Mouse (Mus musculus) forebrain, embryonic 14.5 days (tissue): ENCODE data around the gene Arhgef25. TPM values are rescaled to one million over a fixed set of nuclear protein-coding genes. Genes with fewer than 3 reads are reported as not detected.

Source experiments
- ATAC-seq: fragments of 200-750 bp; cut with Nextera tagmentation; 2 replicates; pipeline ENCODE4 v1.8.0; 2017; ENCODE audit warnings: mild to moderate bottlenecking, moderate library complexity
- DNase-seq: peaks from one replicate; pipeline ENCODE4 v3.0.0-alpha.2; 2015; ENCODE audit warnings: low spot score
- H3K27ac ChIP-seq: fragments of 300-500 bp; sonication (generic); 2 replicates; pipeline ENCODE4 v1.5.1; 2014; ENCODE audit warnings: low read depth, mild to moderate bottlenecking, control low read depth, low read length, moderate library complexity
- H3K27me3 ChIP-seq: fragments of 300-500 bp; sonication (generic); replicated peaks from 2 replicates; pipeline ENCODE4 v1.6.1; 2014; ENCODE audit warnings: low read length, control low read depth, mixed read lengths; ENCODE audit not compliant: control insufficient read depth, insufficient read depth
- H3K36me3 ChIP-seq: fragments of 300-500 bp; sonication (generic); 2 replicates; pipeline ENCODE4 v1.6.1; 2014; ENCODE audit warnings: low read length, control low read depth; ENCODE audit not compliant: control insufficient read depth, insufficient read depth
- H3K4me1 ChIP-seq: fragments of 300-500 bp; sonication (generic); 2 replicates; pipeline ENCODE4 v1.6.1; 2014; ENCODE audit warnings: antibody characterized with exemption, low read length, control low read depth; ENCODE audit not compliant: control insufficient read depth, insufficient read depth
- H3K4me2 ChIP-seq: fragments of 300-500 bp; sonication (generic); 2 replicates; pipeline ENCODE4 v1.6.1; 2014; ENCODE audit warnings: mild to moderate bottlenecking, control low read depth, low read length
- H3K4me3 ChIP-seq: fragments of 300-500 bp; sonication (generic); 2 replicates; pipeline ENCODE4 v1.5.1; 2014; ENCODE audit warnings: low read depth, low read length, control low read depth
- H3K9ac ChIP-seq: fragments of 300-500 bp; sonication (generic); 2 replicates; pipeline ENCODE4 v1.6.1; 2014; ENCODE audit warnings: mild to moderate bottlenecking, low read length, control low read depth, moderate library complexity
- H3K9me3 ChIP-seq: fragments of 300-500 bp; sonication (generic); replicated peaks from 2 replicates; pipeline ENCODE4 v1.6.1; 2016; ENCODE audit warnings: low read length, control low read depth, mixed read lengths; ENCODE audit not compliant: control insufficient read depth
- WGBS: fragments of 180-500 bp; shearing (Covaris S2); extraction: QIAGEN DNeasy Blood & Tissue Kit; methylation state at CpG from one replicate; pipeline ENCODE4 v1.1.7; 2014; 5-methylcytosine and 5-hydroxymethylcytosine counted together
- polyA plus RNA-seq: library from polyadenylated mRNA; unstranded; fragments of >200 nt; fragmentation: Nextera tagmentation; extraction: Ambion mirVana; gene quantifications from 2 replicates; pipeline ENCODE4 v1.2.1, GENCODE M21; 2014

The Arhgef25 gene
- polyA plus RNA-seq, 1 experiment from 2014 or later = 21.4 TPM

- under 1% methylated on average over 25 of the region's 25 CpGs for WGBS
- Histone ChIP-seq H3K4me3 (peak overlapping the region; percentile 70), H3K4me1 (peaks cover 6% of the 10 kb centered on the region), H3K27ac (0 out of 2 replicates have a peak overlapping the region, but pooled peaks have one; percentile 44), H3K36me3 (peaks cover 23% of the 10 kb centered on the region), H3K9me3 (no peaks in the 10 kb centered on the region), H3K27me3 (no peaks in the 10 kb centered on the region), H3K4me2 (peak overlapping the region; percentile 75), H3K9ac (peak overlapping the region; percentile 81)
- DNase-seq (no peak), ATAC-seq (peak; percentile 69)
Observed at GRCm38 (mm10) chr10:127210961-127211405, 21.1 kb upstream of the Arhgef25 start.

GRCm38 (mm10) chr10:127209928-127210570 is 20.2 kb upstream of the Arhgef25 start:
- no peak overlapping the region for H3K4me3 ChIP-seq
- DNase-seq = no peak
- H3K9me3 ChIP-seq = no peaks in the 10 kb centered on the region
- 90% methylated on average over 13 of the region's 13 CpGs for WGBS
- peak overlapping the region; percentile 81; the same call in 1 of the 2 replicates for H3K9ac ChIP-seq
- H3K27me3 ChIP-seq = no peaks in the 10 kb centered on the region
- peaks cover 32% of the 10 kb centered on the region for H3K36me3 ChIP-seq
- ATAC-seq = no peak
- peaks cover 6% of the 10 kb centered on the region for H3K4me1 ChIP-seq
- no peak overlapping the region for H3K27ac ChIP-seq
- peak overlapping the region; percentile 75; the same call in 1 of the 2 replicates for H3K4me2 ChIP-seq

- WGBS = 88% methylated on average over 4 of the region's 4 CpGs
- DNase-seq (no peak), ATAC-seq (no peak)
- Histone ChIP-seq H3K4me3 (no peak overlapping the region), H3K4me1 (peaks cover 6% of the 10 kb centered on the region), H3K36me3 (peaks cover 41% of the 10 kb centered on the region), H3K9me3 (no peaks in the 10 kb centered on the region), H3K4me2 (no peak overlapping the region), H3K27me3 (no peaks in the 10 kb centered on the region), H3K9ac (no peak overlapping the region), H3K27ac (no peak overlapping the region)
Observed at GRCm38 (mm10) chr10:127208921-127209320, 19.0 kb upstream of the Arhgef25 start.

GRCm38 (mm10) chr10:127205373-127205772 is 15.5 kb upstream of the Arhgef25 start:
- no peak overlapping the region for H3K4me3 ChIP-seq
- H3K9me3 ChIP-seq = no peaks in the 10 kb centered on the region
- H3K9ac ChIP-seq = no peak overlapping the region
- H3K27ac ChIP-seq = no peak overlapping the region
- no peak for DNase-seq
- ATAC-seq = no peak
- peaks cover 70% of the 10 kb centered on the region for H3K36me3 ChIP-seq
- no peaks in the 10 kb centered on the region for H3K27me3 ChIP-seq
- no peak overlapping the region for H3K4me2 ChIP-seq
- WGBS = 94% methylated on average over 10 of the region's 10 CpGs
- peaks cover 2% of the 10 kb centered on the region for H3K4me1 ChIP-seq

GRCm38 (mm10) chr10:127204589-127204988 is 14.7 kb upstream of the Arhgef25 start:
- H3K4me2 ChIP-seq = no peak overlapping the region
- 95% methylated on average over 5 of the region's 5 CpGs for WGBS
- DNase-seq (no peak), ATAC-seq (no peak)
- no peak overlapping the region for H3K27ac ChIP-seq
- no peaks in the 10 kb centered on the region for H3K9me3 ChIP-seq
- peaks cover 78% of the 10 kb centered on the region for H3K36me3 ChIP-seq
- no peaks in the 10 kb centered on the region for H3K27me3 ChIP-seq
- H3K4me1 ChIP-seq = no peaks in the 10 kb centered on the region
- no peak overlapping the region for H3K4me3 ChIP-seq
- no peak overlapping the region for H3K9ac ChIP-seq

- H3K9ac ChIP-seq = no peak overlapping the region
- H3K4me1 ChIP-seq = no peaks in the 10 kb centered on the region
- 92% methylated on average over 3 of the region's 3 CpGs for WGBS
- no peaks in the 10 kb centered on the region for H3K27me3 ChIP-seq
- no peak overlapping the region for H3K27ac ChIP-seq
- no peaks in the 10 kb centered on the region for H3K9me3 ChIP-seq
- H3K4me2 ChIP-seq = no peak overlapping the region
- no peak for ATAC-seq
- H3K4me3 ChIP-seq = no peak overlapping the region
- no peak for DNase-seq
- H3K36me3 ChIP-seq = peaks cover 92% of the 10 kb centered on the region
Observed at GRCm38 (mm10) chr10:127203106-127203505, 13.2 kb upstream of the Arhgef25 start.

- WGBS = 83% methylated on average over 8 of the region's 8 CpGs
- Histone ChIP-seq H3K4me1 (peaks cover 6% of the 10 kb centered on the region; the same call in 1 of the 2 replicates), H3K9me3 (no peaks in the 10 kb centered on the region), H3K4me3 (no peak overlapping the region), H3K36me3 (peaks cover 66% of the 10 kb centered on the region), H3K4me2 (no peak overlapping the region), H3K9ac (no peak overlapping the region), H3K27me3 (no peaks in the 10 kb centered on the region), H3K27ac (no peak overlapping the region)
- ATAC-seq (no peak), DNase-seq (no peak)
Observed at GRCm38 (mm10) chr10:127200279-127200678, 10.4 kb upstream of the Arhgef25 start.

- H3K4me1 ChIP-seq = peaks cover 12% of the 10 kb centered on the region
- no peak overlapping the region for H3K27ac ChIP-seq
- no peaks in the 10 kb centered on the region for H3K27me3 ChIP-seq
- H3K4me2 ChIP-seq = no peak overlapping the region
- H3K9ac ChIP-seq = no peak overlapping the region
- WGBS = 87% methylated on average over 11 of the region's 11 CpGs
- H3K4me3 ChIP-seq = no peak overlapping the region
- peaks cover 58% of the 10 kb centered on the region for H3K36me3 ChIP-seq
- ATAC-seq (no peak), DNase-seq (no peak)
- H3K9me3 ChIP-seq = no peaks in the 10 kb centered on the region
Observed at GRCm38 (mm10) chr10:127199474-127199873, 9.6 kb upstream of the Arhgef25 start.

- Histone ChIP-seq H3K4me2 (no peak overlapping the region), H3K27me3 (no peaks in the 10 kb centered on the region), H3K27ac (no peak overlapping the region), H3K4me3 (no peak overlapping the region), H3K9ac (no peak overlapping the region), H3K36me3 (peaks cover 56% of the 10 kb centered on the region), H3K4me1 (peaks cover 13% of the 10 kb centered on the region), H3K9me3 (no peaks in the 10 kb centered on the region)
- DNase-seq (no peak), ATAC-seq (no peak)
- whole genome bisulfite sequencing = 66% methylated on average over 4 of the region's 5 CpGs
Observed at GRCm38 (mm10) chr10:127199068-127199467, 9.2 kb upstream of the Arhgef25 start.
